Mouse (Mus musculus) kidney, postnatal 25 days (tissue): ENCODE results near the gene Fut2.

ENCODE experiments used
- DNase-seq, 2 experiments: peaks; one replicate each; pipeline ENCODE4 v3.0.0; 2021; ENCODE audit warnings: mixed read lengths in 2 of 2

Gene Fut2

DNA sequence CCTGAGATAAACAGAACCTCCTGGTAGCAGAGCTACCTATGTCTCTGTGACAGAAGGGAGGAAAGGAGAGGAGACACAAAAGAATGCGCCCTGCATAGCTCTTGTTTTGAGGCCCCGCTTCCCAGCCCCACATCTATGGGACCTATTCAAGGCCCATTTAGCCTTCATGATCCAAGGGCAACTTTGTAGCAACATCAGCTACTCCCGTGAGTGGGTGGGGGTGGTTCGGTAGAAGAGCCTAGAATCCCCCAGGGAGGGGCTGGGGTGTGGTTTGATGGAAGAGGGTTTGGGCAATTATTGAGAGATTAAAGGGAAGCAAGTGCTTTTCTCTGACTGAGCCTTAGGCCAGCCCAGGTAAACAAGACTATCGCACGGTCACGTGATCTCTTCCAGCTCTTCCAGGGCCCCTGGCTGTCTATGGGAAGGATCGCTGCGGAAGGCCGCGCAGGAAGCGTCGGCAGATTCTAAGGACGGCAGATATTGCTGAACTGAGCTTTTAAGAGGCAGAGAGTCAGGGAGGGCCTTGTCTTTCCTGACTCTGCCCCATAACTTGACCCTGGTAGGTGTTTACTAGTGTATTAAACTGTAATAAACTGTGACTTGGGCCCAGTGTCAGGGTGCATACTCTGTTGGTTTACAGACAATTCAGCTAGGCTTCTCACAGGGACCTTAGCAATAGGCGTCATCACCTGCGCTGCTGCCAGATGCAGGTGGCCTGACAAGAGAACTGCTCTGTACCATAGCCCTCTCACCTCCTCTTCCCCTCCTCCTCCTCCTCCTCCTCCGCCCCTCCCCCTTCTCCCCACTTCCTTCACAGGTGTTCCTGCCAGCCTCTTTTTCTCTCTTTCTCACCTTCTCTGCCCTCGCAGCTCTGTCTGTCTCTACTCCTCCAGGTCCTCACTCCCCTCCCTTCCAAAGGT lies 67.0 kb downstream of the Fut2 start:
- DNase-seq, result no peak
